Mouse (Mus musculus) cerebellum, adult (tissue): ENCODE results near the gene Ghrl.
"Not testable (repeated sequence)": the region's sequence is repeated elsewhere in the genome, so short reads cannot be mapped to it uniquely, and the experiment has no call there.

Experiments used
- ATAC-seq: cut with Nextera tagmentation; 2 replicates; pipeline ENCODE4 v1.9.2; 2017; ENCODE audit warnings: mild to moderate bottlenecking, moderate library complexity, mixed read lengths; ENCODE audit not compliant: insufficient number of reproducible peaks, low FRiP score, low TSS enrichment

The Ghrl gene

GRCm38 (mm10) chr6:113719878-113720277 lies at the start of gene Ghrl:
TSS of gene Ghrl (minus strand) at chr6:113719880.
- ATAC-seq = no peak

GRCm38 (mm10) chr6:113768804-113769203 lies 49.1 kb upstream of the Ghrl start:
- no peak for ATAC-seq

GRCm38 (mm10) chr6:113761644-113762043 lies 42.0 kb upstream of the Ghrl start:
- ATAC-seq = peak; percentile 58; the same call in 1 of the 2 replicates

GRCm38 (mm10) chr6:113749119-113749685 lies 29.5 kb upstream of the Ghrl start:
- ATAC-seq = no peak

- ATAC-seq = no peak
Observed at GRCm38 (mm10) chr6:113748351-113748750, 28.7 kb upstream of the Ghrl start.

- no peak for ATAC-seq
Observed at GRCm38 (mm10) chr6:113747284-113747683, 27.6 kb upstream of the Ghrl start.

- ATAC-seq = no peak
Observed at GRCm38 (mm10) chr6:113745117-113745516, 25.4 kb upstream of the Ghrl start.

- ATAC-seq = no peak
Observed at GRCm38 (mm10) chr6:113743111-113743510, 23.4 kb upstream of the Ghrl start.

GRCm38 (mm10) chr6:113742321-113742720 lies 22.6 kb upstream of the Ghrl start:
- ATAC-seq = no peak

- no peak for ATAC-seq
Observed at GRCm38 (mm10) chr6:113741425-113741824, 21.7 kb upstream of the Ghrl start.

GRCm38 (mm10) chr6:113740236-113741217 lies 20.8 kb upstream of the Ghrl start, which contains the start of gene Sec13:
TSS of gene Sec13 (minus strand) at chr6:113740743.
- peak; percentile 77; the same call in 1 of the 2 replicates for ATAC-seq

- ATAC-seq = no peak
Observed at GRCm38 (mm10) chr6:113737318-113738046, 17.8 kb upstream of the Ghrl start.

GRCm38 (mm10) chr6:113731296-113731695 lies 11.6 kb upstream of the Ghrl start:
- ATAC-seq = no peak

- ATAC-seq = no peak
Observed at GRCm38 (mm10) chr6:113728181-113728580, 8.5 kb upstream of the Ghrl start.

- ATAC-seq = no peak
Observed at GRCm38 (mm10) chr6:113721061-113721460, 1.4 kb upstream of the Ghrl start.

- no peak for ATAC-seq
Observed at GRCm38 (mm10) chr6:113717541-113717940, 2.1 kb downstream of the Ghrl start.

GRCm38 (mm10) chr6:113714797-113715196 lies 4.9 kb downstream of the Ghrl start:
- ATAC-seq = no peak

GRCm38 (mm10) chr6:113714276-113714675 lies 5.4 kb downstream of the Ghrl start:
- ATAC-seq = no peak

- ATAC-seq = not testable (repeated sequence)
Observed at GRCm38 (mm10) chr6:113713389-113713788, 6.3 kb downstream of the Ghrl start.

- ATAC-seq = no peak
Observed at GRCm38 (mm10) chr6:113712718-113713117, 7.0 kb downstream of the Ghrl start.
